Mouse (Mus musculus): ENCODE measurements around the gene Adsl. TPM values are rescaled to one million over a fixed set of nuclear protein-coding genes. Genes with fewer than 3 reads are reported as not detected.

Gene Adsl
- polyA plus RNA-seq, 1 experiment: 174 TPM

- Histone ChIP-seq H3K4me3 (ENCODE audit: insufficient read depth, poor library complexity, severe bottlenecking) (no peak overlapping the region), H3K36me3 (ENCODE audit: control insufficient read depth, insufficient read depth) (peaks cover 38% of the 10 kb centered on the region), H3K79me3 (ENCODE audit: low read depth) (no peaks in the 10 kb centered on the region), H3K79me2 (ENCODE audit: control insufficient read depth, insufficient read depth) (no peaks in the 10 kb centered on the region), H3ac (ENCODE audit: control insufficient read depth, insufficient read length, low read depth) (no peak overlapping the region), H3K27me3 (ENCODE audit: control insufficient read depth, insufficient read depth, insufficient read length) (no peaks in the 10 kb centered on the region)
- TF ChIP-seq MAX (IDR thresholded peaks at IDR 0.05): no peak
- TF ChIP-seq MYOG (IDR thresholded peaks at IDR 0.05; ENCODE audit: control insufficient read depth, extremely low read depth, insufficient read length): no peak
- TF ChIP-seq CEBPB (IDR thresholded peaks at IDR 0.05; ENCODE audit: low read depth): no peak
- no peak for TF ChIP-seq FOSL1 (IDR thresholded peaks at IDR 0.05; ENCODE audit: insufficient read depth, low read length, poor library complexity, severe bottlenecking)
- no peak for TF ChIP-seq CTCF (IDR thresholded peaks at IDR 0.05; ENCODE audit: control insufficient read depth, insufficient read depth, insufficient read length)
- TF ChIP-seq USF1 (IDR thresholded peaks at IDR 0.05; ENCODE audit: low read depth): no peak
- TF ChIP-seq MYOD1 (IDR thresholded peaks at IDR 0.05; ENCODE audit: control insufficient read depth, insufficient read length, low read depth): no peak
Measured at GRCm38 (mm10) chr15:80931345-80931960, 16.8 kb upstream of the Adsl start.

- Histone ChIP-seq H3ac (ENCODE audit: control insufficient read depth, insufficient read length, low read depth) (no peak overlapping the region), H3K79me3 (ENCODE audit: low read depth) (no peaks in the 10 kb centered on the region), H3K27me3 (ENCODE audit: control insufficient read depth, insufficient read depth, insufficient read length) (no peaks in the 10 kb centered on the region), H3K36me3 (ENCODE audit: control insufficient read depth, insufficient read depth) (peaks cover 12% of the 10 kb centered on the region), H3K79me2 (ENCODE audit: control insufficient read depth, insufficient read depth) (no peaks in the 10 kb centered on the region), H3K4me3 (ENCODE audit: insufficient read depth, poor library complexity, severe bottlenecking) (no peak overlapping the region)
- TF ChIP-seq CTCF (IDR thresholded peaks at IDR 0.05; ENCODE audit: control insufficient read depth, insufficient read depth, insufficient read length) (no peak), MAX (IDR thresholded peaks at IDR 0.05) (no peak), MYOG (IDR thresholded peaks at IDR 0.05; ENCODE audit: control insufficient read depth, extremely low read depth, insufficient read length) (no peak), CEBPB (IDR thresholded peaks at IDR 0.05; ENCODE audit: low read depth) (no peak), USF1 (IDR thresholded peaks at IDR 0.05; ENCODE audit: low read depth) (no peak), FOSL1 (IDR thresholded peaks at IDR 0.05; ENCODE audit: insufficient read depth, low read length, poor library complexity, severe bottlenecking) (no peak), MYOD1 (IDR thresholded peaks at IDR 0.05; ENCODE audit: control insufficient read depth, insufficient read length, low read depth) (no peak)
Measured at GRCm38 (mm10) chr15:80934841-80935240, 13.4 kb upstream of the Adsl start.

- no peak for TF ChIP-seq MYOD1 (IDR thresholded peaks at IDR 0.05; ENCODE audit: control insufficient read depth, insufficient read length, low read depth)
- TF ChIP-seq USF1 (IDR thresholded peaks at IDR 0.05; ENCODE audit: low read depth): no peak
- TF ChIP-seq CTCF (IDR thresholded peaks at IDR 0.05; ENCODE audit: control insufficient read depth, insufficient read depth, insufficient read length): no peak
- no peak for TF ChIP-seq MYOG (IDR thresholded peaks at IDR 0.05; ENCODE audit: control insufficient read depth, extremely low read depth, insufficient read length)
- TF ChIP-seq CEBPB (IDR thresholded peaks at IDR 0.05; ENCODE audit: low read depth): no peak
- no peak for TF ChIP-seq MAX (IDR thresholded peaks at IDR 0.05)
- no peak for TF ChIP-seq FOSL1 (IDR thresholded peaks at IDR 0.05; ENCODE audit: insufficient read depth, low read length, poor library complexity, severe bottlenecking)
- peaks cover 5% of the 10 kb centered on the region for H3K36me3 ChIP-seq (ENCODE audit: control insufficient read depth, insufficient read depth)
- H3K27me3 ChIP-seq (ENCODE audit: control insufficient read depth, insufficient read depth, insufficient read length): no peaks in the 10 kb centered on the region
- H3ac ChIP-seq (ENCODE audit: control insufficient read depth, insufficient read length, low read depth): no peak overlapping the region
- H3K79me2 ChIP-seq (ENCODE audit: control insufficient read depth, insufficient read depth): no peaks in the 10 kb centered on the region
- no peak overlapping the region for H3K4me3 ChIP-seq (ENCODE audit: insufficient read depth, poor library complexity, severe bottlenecking)
- no peaks in the 10 kb centered on the region for H3K79me3 ChIP-seq (ENCODE audit: low read depth)
Measured at GRCm38 (mm10) chr15:80936686-80937085, 11.6 kb upstream of the Adsl start.

- peaks cover 4% of the 10 kb centered on the region for H3K36me3 ChIP-seq (ENCODE audit: control insufficient read depth, insufficient read depth)
- H3K79me3 ChIP-seq (ENCODE audit: low read depth): no peaks in the 10 kb centered on the region
- no peak for TF ChIP-seq FOSL1 (IDR thresholded peaks at IDR 0.05; ENCODE audit: insufficient read depth, low read length, poor library complexity, severe bottlenecking)
- TF ChIP-seq CTCF (IDR thresholded peaks at IDR 0.05; ENCODE audit: control insufficient read depth, insufficient read depth, insufficient read length): no peak
- TF ChIP-seq MYOD1 (IDR thresholded peaks at IDR 0.05; ENCODE audit: control insufficient read depth, insufficient read length, low read depth): no peak
- TF ChIP-seq MYOG (IDR thresholded peaks at IDR 0.05; ENCODE audit: control insufficient read depth, extremely low read depth, insufficient read length): no peak
- no peak overlapping the region for H3ac ChIP-seq (ENCODE audit: control insufficient read depth, insufficient read length, low read depth)
- H3K27me3 ChIP-seq (ENCODE audit: control insufficient read depth, insufficient read depth, insufficient read length): no peaks in the 10 kb centered on the region
- no peak overlapping the region for H3K4me3 ChIP-seq (ENCODE audit: insufficient read depth, poor library complexity, severe bottlenecking)
- no peaks in the 10 kb centered on the region for H3K79me2 ChIP-seq (ENCODE audit: control insufficient read depth, insufficient read depth)
Measured at GRCm38 (mm10) chr15:80938615-80939014, 9.7 kb upstream of the Adsl start.

- Histone ChIP-seq H3K79me3 (ENCODE audit: low read depth) (no peaks in the 10 kb centered on the region), H3K27me3 (ENCODE audit: control insufficient read depth, insufficient read depth, insufficient read length) (no peaks in the 10 kb centered on the region), H3K79me2 (ENCODE audit: control insufficient read depth, insufficient read depth) (no peaks in the 10 kb centered on the region), H3K4me3 (ENCODE audit: insufficient read depth, poor library complexity, severe bottlenecking) (no peak overlapping the region), H3ac (ENCODE audit: control insufficient read depth, insufficient read length, low read depth) (no peak overlapping the region), H3K36me3 (ENCODE audit: control insufficient read depth, insufficient read depth) (no peaks in the 10 kb centered on the region)
- TF ChIP-seq CEBPB (IDR thresholded peaks at IDR 0.05; ENCODE audit: low read depth): no peak
- TF ChIP-seq CTCF (IDR thresholded peaks at IDR 0.05; ENCODE audit: control insufficient read depth, insufficient read depth, insufficient read length): no peak
- no peak for TF ChIP-seq FOSL1 (IDR thresholded peaks at IDR 0.05; ENCODE audit: insufficient read depth, low read length, poor library complexity, severe bottlenecking)
- no peak for TF ChIP-seq MAX (IDR thresholded peaks at IDR 0.05)
- no peak for TF ChIP-seq MYOD1 (IDR thresholded peaks at IDR 0.05; ENCODE audit: control insufficient read depth, insufficient read length, low read depth)
- TF ChIP-seq MYOG (IDR thresholded peaks at IDR 0.05; ENCODE audit: control insufficient read depth, extremely low read depth, insufficient read length): no peak
- no peak for TF ChIP-seq USF1 (IDR thresholded peaks at IDR 0.05; ENCODE audit: low read depth)
Measured at GRCm38 (mm10) chr15:80939401-80939800, 8.9 kb upstream of the Adsl start.
